Mouse (Mus musculus) myocyte (in vitro differentiated cells): Measurements from ENCODE around the gene Acox1.

Experiments used
- CEBPB ChIP-seq: IDR thresholded peaks from 2 replicates; pipeline ENCODE4 v1.6.1; 2011; ENCODE audit warnings: mild to moderate bottlenecking, moderate library complexity; ENCODE audit not compliant: poor library complexity, insufficient read depth, severe bottlenecking
- E2F4 ChIP-seq: IDR thresholded peaks from one replicate; pipeline ENCODE4 v1.6.1; 2011; ENCODE audit warnings: mild to moderate bottlenecking, control low read depth, moderate library complexity; ENCODE audit not compliant: insufficient read depth
- MAX ChIP-seq: IDR thresholded peaks from one replicate; pipeline ENCODE4 v1.6.1; 2011; ENCODE audit warnings: low read depth, mild to moderate bottlenecking, control low read depth
- MYOD1 ChIP-seq, 3 experiments: IDR thresholded peaks; one replicate each; pipeline ENCODE4 v1.6.1; 2011; ENCODE audit warnings: control low read depth in 2 of 3, low read depth in 2 of 3, mild to moderate bottlenecking in 2 of 3, moderate library complexity in 1 of 3; ENCODE audit not compliant: insufficient read length in 2 of 3, control insufficient read depth in 1 of 3
- MYOG ChIP-seq, 3 experiments: IDR thresholded peaks; one replicate each; pipeline ENCODE4 v1.6.1; 2011; ENCODE audit warnings: control low read depth in 2 of 3, low read depth in 2 of 3, mild to moderate bottlenecking in 2 of 3; ENCODE audit not compliant: insufficient read length in 2 of 3, control insufficient read depth in 1 of 3, insufficient read depth in 1 of 3
- POLR2A ChIP-seq: IDR thresholded peaks from one replicate; pipeline ENCODE4 v1.6.1; 2011; ENCODE audit warnings: low read depth, mild to moderate bottlenecking, control low read depth, moderate library complexity; ENCODE audit not compliant: insufficient read length
- POLR2AphosphoS2 ChIP-seq: IDR thresholded peaks from one replicate; pipeline ENCODE4 v1.6.1; 2011; ENCODE audit warnings: low read depth, control low read depth; ENCODE audit not compliant: insufficient read length
- REST ChIP-seq: IDR thresholded peaks from one replicate; pipeline ENCODE4 v1.6.1; 2011; ENCODE audit warnings: mild to moderate bottlenecking, control low read depth, moderate library complexity; ENCODE audit not compliant: insufficient read depth, insufficient read length
- SRF ChIP-seq: IDR thresholded peaks from one replicate; pipeline ENCODE4 v1.6.1; 2011; ENCODE audit warnings: low read depth; ENCODE audit not compliant: control insufficient read depth, insufficient read length
- TCF12 ChIP-seq: IDR thresholded peaks from one replicate; pipeline ENCODE4 v1.6.1; 2011; ENCODE audit warnings: mild to moderate bottlenecking, control low read depth; ENCODE audit not compliant: poor library complexity, insufficient read depth, severe bottlenecking
- USF1 ChIP-seq: IDR thresholded peaks from one replicate; pipeline ENCODE4 v1.6.1; 2011; ENCODE audit warnings: low read depth, mild to moderate bottlenecking, control low read depth, moderate library complexity

DNA sequence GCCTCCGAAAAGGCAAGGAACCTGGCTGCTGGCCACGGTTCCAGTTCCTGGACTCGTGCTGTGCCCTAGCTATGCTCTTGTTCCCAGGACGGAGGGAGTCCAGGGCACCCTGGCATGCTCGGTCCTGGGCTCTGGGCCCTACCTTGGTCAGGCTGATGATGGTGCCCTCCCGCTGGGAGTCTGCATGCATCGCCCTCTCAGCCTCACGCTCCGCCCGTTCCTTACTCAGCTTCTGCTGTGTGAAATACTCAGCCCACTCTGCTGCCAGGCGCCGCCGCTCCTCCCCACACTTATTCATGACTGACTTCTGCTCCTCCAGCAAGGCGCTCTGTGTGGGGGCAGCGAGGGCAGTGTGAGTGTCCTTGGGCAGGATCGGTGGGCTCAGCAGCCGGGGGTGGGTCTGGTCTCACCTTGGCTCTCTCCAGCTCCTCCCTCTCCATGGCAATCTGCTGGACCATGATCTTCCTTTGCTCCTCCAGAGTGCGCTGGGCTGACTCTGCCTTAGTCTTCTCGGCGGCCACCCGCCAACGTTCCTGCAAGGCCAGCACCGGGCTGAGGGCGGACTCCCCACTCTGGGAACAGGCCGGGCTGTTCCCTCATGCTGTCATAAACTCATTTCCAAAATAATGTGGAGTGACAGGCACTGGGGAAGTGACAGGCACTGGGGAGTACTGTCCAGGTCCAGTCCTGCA lies 52.4 kb downstream of the Acox1 start:
- TF ChIP-seq POLR2A (no peak), E2F4 (no peak), MYOG (IDR thresholded peaks at IDR 0.05; ENCODE audit: control insufficient read depth in 1 of 3, insufficient read depth in 1 of 3, insufficient read length in 2 of 3, low read depth in 2 of 3) (no peak), CEBPB (no peak), USF1 (no peak), POLR2AphosphoS2 (no peak), REST (no peak), MAX (no peak), TCF12 (no peak), MYOD1 (IDR thresholded peaks at IDR 0.05; ENCODE audit: control insufficient read depth in 1 of 3, insufficient read length in 2 of 3, low read depth in 2 of 3) (no peak), SRF (no peak)
